Mouse (Mus musculus): Measurements from ENCODE around the gene Fuz.

GRCm38 (mm10) chr7:44868919-44869696 lies 26.8 kb upstream of the Fuz start:
- TF ChIP-seq CTCF (conservative IDR thresholded peaks at IDR 0.05; ENCODE audit: low read length) (no peak), NANOG (IDR thresholded peaks at IDR 0.05; ENCODE audit: borderline replicate concordance, low read length) (no peak)

Data from E14TG2a.4 (cell line).